Mouse (Mus musculus) adrenal gland, postnatal 4 days (tissue): ENCODE data around the gene Rplp2. TPM values are rescaled to one million over a fixed set of nuclear protein-coding genes. Genes with fewer than 3 reads are reported as not detected.
A peak's percentile ranks its signal among the peaks of the same experiment; 100 is the strongest.
"Not testable (repeated sequence)": the region's sequence is repeated elsewhere in the genome, so short reads cannot be mapped to it uniquely, and the experiment has no call there.

ENCODE experiments used
- DNase-seq, 2 experiments: peaks; one replicate each; pipeline ENCODE4 v3.0.0; 2021 to 2022; ENCODE audit warnings: low spot score in 2 of 2, mixed read lengths in 2 of 2
- total RNA-seq, 2 experiments: library from RNA; stranded (reverse); gene quantifications; 2 replicates each; pipeline ENCODE4 v1.2.3; 2021

The Rplp2 gene
- total RNA-seq, 2 experiments from 2014 or later = 1,329 to 1,362 TPM

DNA sequence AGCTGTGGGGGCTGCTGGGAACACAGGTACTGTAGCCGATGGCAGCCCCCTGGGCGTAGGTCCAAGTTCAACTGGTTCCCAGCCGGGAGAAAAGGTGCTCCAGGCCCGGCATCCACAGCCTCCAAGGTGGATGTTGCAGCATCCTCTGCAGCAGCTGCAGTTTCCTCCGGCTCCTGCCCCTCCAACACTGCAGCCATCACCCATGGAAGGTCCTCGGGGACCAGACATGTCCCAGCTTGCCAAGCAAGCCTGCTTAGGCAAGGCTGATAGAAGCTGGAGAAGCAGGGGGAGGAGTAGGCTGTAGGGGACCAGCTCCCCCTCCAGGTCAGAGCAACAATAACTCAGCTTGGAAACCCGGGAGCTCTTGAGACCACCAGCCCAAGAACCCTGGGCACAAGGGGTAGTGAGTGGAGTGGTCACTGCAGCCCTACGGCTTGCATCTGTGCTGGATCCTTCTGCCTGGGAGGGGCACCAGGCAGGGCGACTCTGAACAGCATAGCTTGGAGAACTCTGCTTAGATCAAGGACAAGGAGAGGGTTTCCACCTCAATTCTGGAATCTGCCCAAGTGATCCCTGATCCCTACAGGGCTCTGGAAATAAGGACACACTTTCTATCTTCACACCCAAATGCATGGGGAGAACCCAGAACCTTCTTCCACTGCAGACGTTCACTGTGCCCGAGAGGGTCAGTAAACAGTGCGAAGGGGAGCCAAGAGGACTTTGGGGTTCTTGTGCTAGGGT is 3.9 kb upstream of the Rplp2 start:
- no peak for DNase-seq

DNA sequence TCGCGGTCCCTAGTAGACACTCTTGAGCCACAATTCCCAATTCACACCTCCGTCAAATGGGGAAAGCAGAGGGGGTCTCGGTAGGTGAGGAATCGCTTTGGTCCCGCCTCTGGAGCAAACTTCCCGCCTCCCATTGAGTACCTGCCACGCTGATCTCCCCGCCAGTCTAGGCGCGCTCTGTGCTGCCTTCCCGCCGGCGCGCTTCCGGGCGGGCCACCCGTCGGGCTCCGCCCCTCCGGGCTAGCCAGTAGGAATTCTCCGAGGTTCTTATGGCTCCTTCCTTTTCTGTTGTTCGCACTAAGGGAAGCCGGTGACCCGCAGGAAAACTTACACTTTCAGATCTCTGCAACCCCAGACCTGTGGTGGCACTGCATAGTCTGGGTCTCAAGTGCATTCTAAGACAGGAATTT is 3.3 kb upstream of the Rplp2 start, which contains the start of gene Pidd1:
TSS of gene Pidd1 (minus strand) at position 198 of the 410 bp plus-strand sequence.
- peak in 1 of 2 experiments; percentile 37 for DNase-seq

DNA sequence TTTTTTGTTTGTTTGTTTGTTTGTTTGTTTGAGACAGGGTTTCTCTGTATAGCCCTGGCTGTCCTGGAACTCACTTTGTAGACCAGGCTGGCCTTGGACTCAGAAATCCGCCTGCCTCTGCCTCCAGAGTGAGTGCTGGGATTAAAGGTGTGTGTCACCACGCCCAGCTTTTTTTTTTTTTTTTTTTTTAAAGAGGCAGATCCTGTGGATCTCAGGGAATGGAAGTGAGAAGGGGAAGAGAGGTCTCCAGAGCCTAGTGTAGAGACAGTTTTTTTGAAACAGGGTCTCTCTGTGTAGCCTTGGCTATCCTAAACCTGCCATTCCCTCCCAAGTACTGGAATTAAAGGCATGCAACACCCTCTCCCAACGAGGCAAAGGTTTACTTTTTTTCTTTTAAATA is 796 bp upstream of the Rplp2 start:
- DNase-seq = not testable (repeated sequence)

DNA sequence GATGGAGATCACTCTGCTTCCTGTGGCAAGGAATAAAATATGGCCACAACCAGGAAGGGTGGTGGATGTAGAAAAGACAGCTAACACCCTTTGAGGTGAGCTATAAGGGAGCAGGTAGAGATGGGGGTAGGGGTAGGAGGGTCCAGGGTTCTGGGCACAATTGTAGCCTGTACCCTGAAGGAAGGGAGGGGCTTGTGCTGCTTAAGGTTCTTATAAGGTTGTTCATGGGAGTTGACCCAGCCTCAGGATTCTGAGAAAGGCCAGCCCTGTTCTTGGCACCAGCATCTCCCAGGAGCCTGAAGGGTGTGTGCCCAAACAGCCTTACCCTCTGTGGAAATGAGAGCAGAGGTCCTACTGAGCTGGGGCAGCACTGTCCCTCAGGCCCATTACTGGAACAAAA is 4.8 kb downstream of the Rplp2 start:
- no peak for DNase-seq

DNA sequence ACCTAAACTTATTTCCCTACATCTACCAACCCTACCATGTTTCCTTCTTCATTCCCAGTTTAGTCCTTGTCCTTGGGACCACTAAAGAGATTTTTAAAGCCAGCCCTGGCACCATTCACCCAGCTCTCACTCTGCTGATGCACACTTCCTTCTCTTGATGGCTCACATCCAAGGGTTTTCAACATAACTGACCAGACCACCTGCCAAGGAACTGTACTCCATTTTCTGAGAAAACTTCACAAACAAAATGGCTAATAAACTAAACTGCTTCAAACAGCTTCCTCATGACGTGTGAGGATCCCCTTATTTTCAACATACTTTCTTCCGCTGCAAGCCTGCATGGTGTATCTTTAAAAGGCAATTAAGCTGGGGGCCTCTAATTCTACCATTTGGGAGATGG is 6.5 kb downstream of the Rplp2 start:
- DNase-seq = no peak

DNA sequence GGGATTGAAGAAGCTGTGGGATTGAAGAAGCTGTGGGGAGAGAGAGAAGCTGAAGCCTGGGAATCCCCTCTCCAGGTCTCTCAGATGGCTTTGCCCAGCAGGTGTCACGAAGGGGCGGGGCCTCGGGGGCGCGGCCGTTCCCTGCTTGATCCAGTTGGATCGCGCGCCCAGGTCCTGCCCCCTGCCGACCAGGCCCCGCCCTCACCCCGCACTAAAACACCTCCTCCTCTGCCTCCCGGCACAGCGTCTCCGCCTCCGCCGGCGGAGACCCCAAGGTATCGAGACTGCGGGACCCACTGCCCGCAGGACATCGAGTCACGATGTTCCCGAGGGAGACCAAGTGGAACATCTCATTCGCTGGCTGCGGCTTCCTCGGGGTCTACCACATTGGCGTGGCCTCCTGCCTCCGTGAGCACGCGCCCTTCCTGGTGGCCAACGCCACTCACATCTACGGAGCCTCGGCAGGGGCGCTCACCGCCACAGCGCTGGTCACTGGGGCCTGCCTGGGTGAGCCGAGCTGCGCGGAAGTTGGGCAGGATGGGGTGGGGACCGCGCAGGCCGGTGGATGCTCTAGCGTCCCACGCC is 7.9 kb downstream of the Rplp2 start, which contains the start of gene Pnpla2:
TSS of gene Pnpla2 (plus strand) at position 232 of the 585 bp plus-strand sequence.
- DNase-seq = peak; percentile 90 to 91

DNA sequence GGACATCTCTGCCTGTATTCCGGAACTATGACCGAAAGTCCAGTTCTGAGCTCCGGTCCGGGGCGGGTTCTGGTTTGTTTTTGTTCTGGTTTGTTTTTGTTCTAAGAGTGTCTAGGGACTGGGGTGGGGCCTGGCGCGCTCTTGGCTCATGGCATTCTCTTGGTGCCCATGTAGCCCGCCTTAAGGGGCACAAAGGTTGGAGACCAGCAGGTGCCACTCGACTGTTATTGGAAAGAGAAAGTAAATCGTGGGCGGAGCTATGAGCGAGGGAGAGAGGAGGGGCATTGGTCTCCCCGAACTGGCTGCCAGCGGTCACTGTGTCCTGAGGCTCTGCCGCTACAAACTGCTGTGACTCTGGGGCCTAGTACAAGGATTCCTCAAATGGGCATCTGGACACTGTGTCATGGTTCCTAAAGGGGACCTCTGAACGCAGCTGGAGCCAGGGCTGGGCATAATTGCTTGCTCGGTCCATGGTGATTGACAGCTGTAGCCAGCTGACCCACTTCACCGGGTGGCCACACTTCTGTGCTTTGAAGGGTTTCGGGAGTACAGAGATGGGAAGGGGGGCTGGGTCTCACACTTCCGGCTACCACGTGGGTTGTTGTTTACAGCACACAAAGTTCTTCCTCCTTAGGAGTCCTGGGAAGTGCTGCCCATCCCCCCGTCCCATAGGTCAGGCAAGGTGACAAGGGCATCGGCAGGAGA is 8.6 kb downstream of the Rplp2 start:
- peak in 1 of 2 experiments; percentile 54 for DNase-seq

DNA sequence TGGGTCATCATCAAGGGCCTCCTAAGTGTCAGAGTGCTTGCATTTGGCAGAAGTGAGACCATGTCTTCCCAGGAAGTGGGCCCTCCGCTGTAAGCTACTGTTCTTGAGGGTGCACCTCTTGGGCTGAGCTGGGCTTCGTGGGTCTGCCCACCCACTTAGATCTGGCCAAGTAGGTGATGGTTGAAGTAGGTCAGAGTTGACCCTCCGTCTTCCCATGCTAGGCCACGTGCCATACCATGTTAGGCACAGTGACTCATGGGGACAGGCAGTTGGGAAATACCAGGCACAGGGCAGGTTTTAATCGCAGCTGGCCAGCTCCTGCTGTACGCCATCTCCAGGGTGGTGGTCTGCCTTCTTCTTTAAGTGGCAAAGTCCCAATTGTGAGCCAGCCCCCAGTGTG is 9.6 kb downstream of the Rplp2 start:
- DNase-seq = no peak

DNA sequence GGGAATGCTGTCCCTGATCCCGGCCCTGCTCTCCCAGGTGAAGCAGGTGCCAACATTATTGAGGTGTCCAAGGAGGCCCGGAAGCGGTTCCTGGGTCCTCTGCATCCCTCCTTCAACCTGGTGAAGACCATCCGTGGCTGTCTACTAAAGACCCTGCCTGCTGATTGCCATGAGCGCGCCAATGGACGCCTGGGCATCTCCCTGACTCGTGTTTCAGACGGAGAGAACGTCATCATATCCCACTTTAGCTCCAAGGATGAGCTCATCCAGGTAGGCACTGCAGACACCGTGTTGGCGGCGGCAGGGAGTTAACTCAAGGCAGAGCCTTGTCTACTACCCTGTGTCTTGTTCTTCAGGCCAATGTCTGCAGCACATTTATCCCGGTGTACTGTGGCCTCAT is 10.1 kb downstream of the Rplp2 start:
- no peak for DNase-seq

DNA sequence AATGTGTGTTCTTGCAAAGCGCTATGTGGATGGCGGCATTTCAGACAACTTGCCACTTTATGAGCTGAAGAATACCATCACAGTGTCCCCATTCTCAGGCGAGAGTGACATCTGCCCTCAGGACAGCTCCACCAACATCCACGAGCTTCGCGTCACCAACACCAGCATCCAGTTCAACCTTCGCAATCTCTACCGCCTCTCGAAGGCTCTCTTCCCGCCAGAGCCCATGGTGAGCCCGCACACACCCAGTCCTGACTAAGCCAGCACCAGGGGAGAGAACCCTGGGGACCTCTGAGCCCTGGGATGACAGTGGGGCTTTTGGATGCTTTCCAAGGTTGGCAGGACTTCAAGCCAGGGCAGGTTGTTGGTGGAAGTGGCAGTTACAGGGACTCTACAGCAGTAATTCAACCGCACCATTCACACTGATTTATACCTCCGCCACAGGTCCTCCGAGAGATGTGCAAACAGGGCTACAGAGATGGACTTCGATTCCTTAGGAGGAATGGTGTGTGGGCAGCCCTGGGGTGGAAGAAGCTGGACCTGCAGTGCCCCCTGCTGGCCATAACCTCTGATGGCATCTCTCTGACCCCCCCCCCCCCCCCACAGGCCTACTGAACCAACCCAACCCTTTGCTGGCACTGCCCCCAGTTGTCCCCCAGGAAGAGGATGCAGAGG is 11.0 kb downstream of the Rplp2 start:
- no peak for DNase-seq

DNA sequence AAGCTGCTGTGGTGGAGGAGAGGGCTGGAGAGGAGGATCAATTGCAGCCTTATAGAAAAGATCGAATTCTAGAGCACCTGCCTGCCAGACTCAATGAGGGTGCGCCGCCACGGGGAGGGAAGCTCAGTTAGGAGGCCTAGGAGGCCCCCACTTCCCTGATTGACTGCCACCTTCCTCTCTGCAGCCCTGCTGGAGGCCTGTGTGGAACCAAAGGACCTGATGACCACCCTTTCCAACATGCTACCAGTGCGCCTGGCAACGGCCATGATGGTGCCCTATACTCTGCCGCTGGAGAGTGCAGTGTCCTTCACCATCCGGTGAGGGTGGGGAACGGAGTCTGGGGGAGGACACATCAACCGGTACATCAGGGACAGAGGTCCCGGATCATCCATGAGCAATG is 11.5 kb downstream of the Rplp2 start:
- no peak for DNase-seq

DNA sequence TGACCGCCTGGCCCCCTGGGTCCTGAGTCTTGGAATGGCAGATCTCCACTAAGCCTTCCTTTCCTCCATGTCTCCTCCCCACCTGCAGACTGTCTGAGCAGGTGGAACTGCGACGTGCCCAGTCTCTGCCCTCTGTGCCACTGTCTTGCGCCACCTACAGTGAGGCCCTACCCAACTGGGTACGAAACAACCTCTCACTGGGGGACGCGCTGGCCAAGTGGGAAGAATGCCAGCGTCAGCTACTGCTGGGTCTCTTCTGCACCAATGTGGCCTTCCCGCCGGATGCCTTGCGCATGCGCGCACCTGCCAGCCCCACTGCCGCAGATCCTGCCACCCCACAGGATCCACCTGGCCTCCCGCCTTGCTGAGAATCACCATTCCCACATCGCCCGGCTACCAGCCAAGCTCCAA is 12.1 kb downstream of the Rplp2 start:
- DNase-seq = no peak

DNA sequence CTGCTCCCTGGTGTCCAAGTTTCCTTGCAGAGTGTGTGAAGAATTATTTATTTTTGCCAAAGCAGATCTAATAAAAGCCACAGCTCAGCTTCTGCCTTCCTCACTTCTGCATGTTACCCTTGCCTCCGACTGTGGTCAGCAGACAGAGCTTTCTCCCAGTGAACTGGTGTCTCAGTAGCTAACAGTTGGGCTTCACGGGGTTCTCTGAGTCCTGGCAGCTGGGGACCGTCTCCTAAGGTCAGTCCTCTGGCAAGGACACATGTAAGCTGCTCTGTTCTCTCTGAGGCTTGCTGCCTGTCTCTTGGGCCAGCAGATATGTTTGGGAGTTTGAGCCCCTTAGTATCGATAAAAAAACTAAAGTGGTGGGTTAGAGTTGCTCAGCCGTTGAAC is 12.8 kb downstream of the Rplp2 start:
- DNase-seq = no peak

DNA sequence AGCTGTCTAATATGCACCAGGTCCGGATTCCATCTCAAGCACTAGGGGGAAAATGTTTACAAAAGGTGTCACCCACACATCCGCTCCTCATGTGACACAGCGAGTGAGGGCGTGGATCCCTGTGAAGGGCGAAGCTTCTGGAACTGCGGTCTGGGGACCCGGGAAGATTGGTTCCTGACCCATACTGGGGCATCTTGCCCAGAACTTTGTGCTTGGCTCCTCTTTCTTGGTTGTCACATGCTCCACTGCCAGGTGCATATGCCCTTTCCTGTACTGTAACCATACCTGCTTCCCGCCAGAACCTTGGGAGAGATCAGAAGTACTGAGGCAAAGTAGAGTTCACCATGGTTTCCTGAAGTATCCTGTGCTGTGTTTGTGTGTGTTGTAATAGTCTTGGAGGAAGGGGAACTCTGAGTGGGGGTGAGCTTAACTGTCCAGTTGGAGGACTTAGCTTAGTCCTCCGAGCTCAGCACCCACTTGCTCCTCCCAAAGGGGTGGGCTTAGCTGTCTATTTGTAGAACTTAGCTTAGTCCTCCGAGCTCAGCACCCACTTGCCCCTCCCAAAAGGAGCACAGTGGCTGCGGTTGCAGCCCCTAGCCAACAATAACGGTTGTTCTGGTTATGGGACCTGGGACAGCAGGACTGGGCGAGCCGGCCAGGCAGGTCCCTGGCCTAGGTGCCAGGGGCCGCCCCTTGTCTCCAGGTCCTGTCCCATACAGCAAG is 13.4 kb downstream of the Rplp2 start, which contains the start of gene Cracr2b:
TSS of gene Cracr2b (plus strand) at position 704 of the 723 bp plus-strand sequence.
- DNase-seq = no peak

DNA sequence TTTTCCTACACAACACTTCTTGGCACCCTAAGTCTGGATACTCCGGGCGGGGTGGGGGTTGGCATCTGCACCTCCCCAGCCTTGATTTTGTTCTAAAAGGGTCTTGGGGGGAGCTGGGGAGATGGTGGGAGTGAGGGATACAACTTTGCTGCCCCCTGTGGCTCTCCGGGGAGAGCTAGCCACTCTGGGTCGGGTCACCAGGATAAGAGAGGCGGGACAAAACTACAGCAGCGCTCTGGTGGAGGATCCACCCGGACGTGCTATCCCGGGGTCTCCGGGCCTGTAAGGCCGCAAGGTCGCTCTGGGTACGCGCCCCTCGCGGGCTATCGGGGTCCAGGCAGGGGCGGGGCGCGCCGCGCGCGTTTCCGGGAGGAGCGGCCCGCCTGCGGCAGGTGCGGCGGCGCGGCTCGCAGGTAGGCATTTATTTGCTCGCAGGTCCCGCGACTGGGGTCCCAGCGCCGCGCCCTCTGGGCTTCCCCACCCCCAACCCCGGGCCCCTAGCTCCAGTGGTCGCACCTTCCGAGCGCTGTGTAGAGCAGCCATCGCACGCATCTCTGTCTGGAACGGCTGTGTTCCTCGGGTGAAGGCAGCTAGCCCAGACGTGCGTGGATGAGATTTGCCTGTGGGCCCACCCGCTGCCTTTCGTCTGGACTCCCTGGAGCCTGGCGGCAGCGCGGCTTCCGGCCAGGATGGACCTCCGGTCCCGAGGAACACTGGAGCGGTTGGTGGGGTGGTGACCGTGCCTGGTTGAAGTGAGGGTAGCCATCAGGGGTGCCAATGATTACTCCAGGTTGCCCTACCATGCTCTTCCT is 14.6 kb downstream of the Rplp2 start:
- peak in 1 of 2 experiments; percentile 2 for DNase-seq

DNA sequence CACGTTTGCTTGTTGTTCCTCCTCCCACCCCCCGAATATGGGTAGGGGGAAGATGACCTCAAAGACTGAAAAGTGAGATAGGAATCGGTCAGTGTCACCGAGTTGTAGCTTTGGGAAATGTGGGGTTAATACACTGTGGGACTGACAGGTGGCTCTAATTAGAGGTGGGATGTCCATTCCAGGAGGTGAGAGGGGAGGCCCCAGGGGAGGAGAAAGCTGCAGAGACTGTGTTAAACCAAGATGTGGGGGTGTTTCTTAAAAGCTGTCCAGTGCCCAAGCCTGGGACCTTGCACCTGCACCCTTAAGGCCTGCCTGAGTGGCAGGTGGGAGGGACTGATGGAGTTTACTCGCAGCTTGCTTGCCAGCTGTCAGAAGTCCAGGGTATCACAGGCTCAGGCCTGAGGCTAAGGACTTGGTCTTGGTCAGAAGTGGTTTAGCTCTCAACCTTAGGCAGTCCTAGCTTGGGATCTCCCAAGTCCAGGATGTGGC is 15.2 kb downstream of the Rplp2 start:
- DNase-seq = no peak

DNA sequence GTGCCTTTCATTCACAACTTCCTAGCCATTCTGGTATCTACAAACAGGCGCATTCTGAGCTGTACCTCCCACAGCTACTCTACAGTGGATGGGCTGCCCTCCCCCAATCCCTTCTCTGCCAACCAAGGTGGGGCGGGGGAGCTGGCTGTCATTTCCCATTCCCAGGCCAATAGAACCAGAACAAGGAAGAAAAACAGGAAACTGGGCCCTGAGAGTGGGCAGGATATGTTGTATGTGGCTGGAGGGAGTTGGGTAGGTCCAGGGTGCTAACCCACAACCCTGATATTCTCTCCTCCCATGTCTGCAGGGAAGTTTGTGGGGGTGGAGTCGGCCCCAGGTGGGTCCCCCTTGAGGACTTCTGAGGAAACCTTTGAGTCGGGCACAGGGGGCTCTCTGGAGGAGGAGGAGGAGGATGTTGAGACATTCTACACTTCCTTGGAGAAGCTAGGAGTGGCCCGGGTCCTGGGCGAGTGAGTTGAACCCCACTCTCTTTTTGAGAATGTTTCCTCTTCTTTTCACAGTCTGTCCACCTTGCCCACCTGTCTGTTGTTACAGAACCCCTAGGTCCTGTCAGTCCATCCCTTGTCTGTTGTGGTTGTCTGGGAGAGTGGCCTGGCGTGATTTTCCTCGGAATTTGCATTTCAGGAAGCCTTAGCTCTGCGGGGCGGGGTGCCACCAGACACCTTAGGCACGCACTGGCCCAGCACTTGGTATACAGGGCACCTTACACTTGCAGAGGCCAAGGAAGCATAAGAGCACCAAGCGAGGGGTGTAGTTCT is 16.8 kb downstream of the Rplp2 start:
- peak in 1 of 2 experiments; percentile 11 for DNase-seq

DNA sequence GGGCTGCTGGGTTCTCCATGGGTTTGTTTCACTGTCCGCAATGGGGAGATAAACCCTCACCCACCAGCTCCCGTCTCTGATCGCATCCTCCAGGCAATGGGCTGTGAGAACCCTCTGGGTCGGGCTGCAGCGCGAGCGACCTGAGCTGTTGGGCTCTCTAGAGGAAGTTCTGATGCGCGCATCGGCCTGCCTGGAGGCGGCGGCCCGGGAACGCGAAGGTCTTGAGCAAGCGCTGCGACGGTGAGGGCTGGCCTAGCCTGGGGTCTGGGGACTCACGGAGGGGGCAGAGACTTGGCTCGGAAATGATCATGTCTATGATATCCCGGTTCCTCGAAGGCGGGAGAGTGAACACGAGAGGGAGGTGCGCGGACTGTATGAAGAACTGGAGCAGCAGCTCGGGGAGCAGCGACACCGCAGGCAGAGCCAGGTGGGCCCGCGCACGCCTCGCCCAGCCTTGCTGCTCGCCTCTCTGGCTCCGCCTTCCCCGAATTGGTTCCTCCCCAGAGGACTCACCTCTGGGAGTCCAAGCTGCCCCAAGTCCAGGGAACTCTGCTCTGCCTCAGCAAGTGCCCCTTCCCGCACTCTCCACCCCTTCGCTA is 17.5 kb downstream of the Rplp2 start:
- DNase-seq = peak in 1 of 2 experiments; percentile 5
